ENCODE assay signal across 21 mouse cellular contexts in the genomic region with DNA sequence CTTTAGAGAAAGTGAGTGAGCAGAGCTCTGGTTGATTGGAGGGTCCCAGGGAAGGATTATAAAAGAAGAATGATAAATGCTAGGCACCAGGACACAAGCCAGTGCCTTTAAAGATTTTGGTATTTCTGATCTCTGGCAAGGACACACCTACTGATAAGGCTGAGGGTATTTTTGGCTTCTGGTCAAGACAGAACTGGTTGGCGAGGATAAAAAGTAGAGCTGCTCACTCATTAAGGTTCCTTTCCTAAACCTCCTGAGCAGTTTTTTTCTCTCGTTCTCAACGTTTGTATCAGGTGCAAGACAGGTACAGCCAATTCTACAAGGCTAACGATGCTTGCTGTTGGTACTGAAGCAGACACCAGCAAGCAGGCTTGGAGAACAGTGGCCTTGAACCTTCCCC. TPM values are rescaled to one million over a fixed set of nuclear protein-coding genes. Genes with fewer than 3 reads are reported as not detected.
DNase-seq lines count a peak whose midpoint lies in the region; ATAC-seq lines count a peak whose summit lies in the region.
"Had no signal": no experiment of that assay in that cellular context is flagged by ENCODE, and none has a peak within 500 bp of the region (broad histone marks: within the 10 kb centered on the region; RNA-seq: fewer than 3 reads in every experiment).

No protein-coding gene starts in this region.

- H3K9ac ChIP-seq in hindbrain, embryonic 13.5 days: no peak overlapping the region
- H3K9ac ChIP-seq in midbrain, embryonic 11.5 days (ENCODE audit: low read length): no peak overlapping the region
- 0 out of 2 replicates have a peak overlapping the region, but pooled peaks have one; percentile 3 for H3K9ac ChIP-seq in liver, embryonic 15.5 days
- H3K9ac ChIP-seq: embryonic facial prominence, embryonic 12.5 days; forebrain, embryonic 15.5 days; heart, embryonic 12.5 days; hindbrain, embryonic 12.5 days had no signal

- H3K27ac ChIP-seq in hindbrain, embryonic 10.5 days: 0 out of 2 replicates have a peak overlapping the region, but pooled peaks have one; percentile 23
- H3K27ac ChIP-seq in hindbrain, embryonic 13.5 days: no peak overlapping the region
- H3K27ac ChIP-seq in midbrain, embryonic 10.5 days (replicated peaks): 0 out of 2 replicates have a peak overlapping the region, but pooled peaks have one; percentile 90
- no peak overlapping the region for H3K27ac ChIP-seq in midbrain, embryonic 11.5 days (ENCODE audit: low read depth, low read length)
- no peak overlapping the region for H3K27ac ChIP-seq in liver, embryonic 15.5 days (replicated peaks)
- H3K27ac ChIP-seq: embryonic facial prominence, embryonic 12.5 days; hindbrain, embryonic 12.5 days; hindbrain, postnatal 0 days had no signal

- no peaks in the 10 kb centered on the region for H3K27me3 ChIP-seq in hindbrain, embryonic 10.5 days (ENCODE audit: insufficient read depth, poor library complexity, severe bottlenecking)
- no peaks in the 10 kb centered on the region for H3K27me3 ChIP-seq in hindbrain, embryonic 13.5 days
- H3K27me3 ChIP-seq in midbrain, embryonic 10.5 days (ENCODE audit: low read depth, poor library complexity, severe bottlenecking): no peaks in the 10 kb centered on the region
- no peaks in the 10 kb centered on the region for H3K27me3 ChIP-seq in midbrain, embryonic 11.5 days (ENCODE audit: control insufficient read depth, insufficient read depth, low read length)
- peaks cover 10% of the 10 kb centered on the region for H3K27me3 ChIP-seq in liver, embryonic 15.5 days
- H3K27me3 ChIP-seq: embryonic facial prominence, embryonic 12.5 days; forebrain, embryonic 15.5 days; heart, embryonic 12.5 days; hindbrain, embryonic 12.5 days had no signal

- no peaks in the 10 kb centered on the region for H3K9me3 ChIP-seq in hindbrain, embryonic 10.5 days
- H3K9me3 ChIP-seq in hindbrain, embryonic 13.5 days: no peaks in the 10 kb centered on the region
- no peaks in the 10 kb centered on the region for H3K9me3 ChIP-seq in midbrain, embryonic 10.5 days (replicated peaks)
- no peaks in the 10 kb centered on the region for H3K9me3 ChIP-seq in midbrain, embryonic 11.5 days (ENCODE audit: control insufficient read depth, low read length)
- no peaks in the 10 kb centered on the region for H3K9me3 ChIP-seq in liver, embryonic 15.5 days (replicated peaks)
- H3K9me3 ChIP-seq: embryonic facial prominence, embryonic 12.5 days; forebrain, embryonic 15.5 days; heart, embryonic 12.5 days; hindbrain, embryonic 12.5 days had no signal

- H3K36me3 ChIP-seq in hindbrain, embryonic 10.5 days: no peaks in the 10 kb centered on the region
- no peaks in the 10 kb centered on the region for H3K36me3 ChIP-seq in hindbrain, embryonic 13.5 days
- no peaks in the 10 kb centered on the region for H3K36me3 ChIP-seq in midbrain, embryonic 10.5 days
- no peaks in the 10 kb centered on the region for H3K36me3 ChIP-seq in midbrain, embryonic 11.5 days (ENCODE audit: control insufficient read depth, insufficient read depth, low read length)
- H3K36me3 ChIP-seq in liver, embryonic 15.5 days (replicated peaks): no peaks in the 10 kb centered on the region
- H3K36me3 ChIP-seq: embryonic facial prominence, embryonic 12.5 days; forebrain, embryonic 15.5 days; heart, embryonic 12.5 days; hindbrain, embryonic 12.5 days had no signal

- no peak overlapping the region for H3K4me3 ChIP-seq in hindbrain, embryonic 10.5 days
- H3K4me3 ChIP-seq in hindbrain, embryonic 13.5 days: no peak overlapping the region
- no peak overlapping the region for H3K4me3 ChIP-seq in midbrain, embryonic 10.5 days
- H3K4me3 ChIP-seq in midbrain, embryonic 11.5 days (ENCODE audit: low read depth, low read length): no peak overlapping the region
- no peak overlapping the region for H3K4me3 ChIP-seq in liver, embryonic 15.5 days (replicated peaks)
- H3K4me3 ChIP-seq: embryonic facial prominence, embryonic 12.5 days; forebrain, embryonic 15.5 days; heart, embryonic 12.5 days; hindbrain, embryonic 12.5 days had no signal

- WGBS in hindbrain, embryonic 10.5 days: 89% methylated on average over 4 of the region's 4 CpGs
- WGBS in hindbrain, embryonic 13.5 days: 94% methylated on average over 4 of the region's 4 CpGs
- WGBS in midbrain, embryonic 10.5 days: 90% methylated on average over 4 of the region's 4 CpGs
- 95% methylated on average over 4 of the region's 4 CpGs for WGBS in midbrain, embryonic 11.5 days
- WGBS in liver, embryonic 15.5 days (ENCODE audit: insufficient replicate concordance): 22% methylated on average over 4 of the region's 4 CpGs

- no peak for DNase-seq in hindbrain, embryonic 10.5 days (ENCODE audit: low spot score)
- DNase-seq in midbrain, embryonic 10.5 days (ENCODE audit: low spot score): no peak
- no peak for DNase-seq in midbrain, embryonic 11.5 days (ENCODE audit: low spot score, missing footprints)
- no peak for DNase-seq in heart, adult 9 months (ENCODE audit: low spot score in 2 of 2)
- no peak for DNase-seq in left cerebral cortex, adult 9 months (ENCODE audit: low spot score in 2 of 2)
- DNase-seq: adrenal gland, postnatal 10 days; cerebellum, adult 11 months; cerebellum, adult 8-10 months; cerebellum, postnatal 14 days; embryo, embryonic 11 days; gastrocnemius, postnatal 36 days; heart, adult 18-20 months had no signal

- no peak for ATAC-seq in hindbrain, embryonic 13.5 days (ENCODE audit: low FRiP score)
- no peak for ATAC-seq in midbrain, embryonic 11.5 days (ENCODE audit: low FRiP score)
- ATAC-seq in liver, embryonic 15.5 days (ENCODE audit: insufficient read depth): no peak
- ATAC-seq in megakaryocyte-erythroid progenitor cell, adult 5-6 weeks (replicated peaks; ENCODE audit: low FRiP score, low TSS enrichment, poor library complexity, severe bottlenecking): peak; percentile 74
- ATAC-seq: forebrain, embryonic 15.5 days; hindbrain, postnatal 0 days had no signal

- H3K4me1 ChIP-seq in hindbrain, embryonic 10.5 days (replicated peaks): peaks cover 36% of the 10 kb centered on the region
- H3K4me1 ChIP-seq in hindbrain, embryonic 13.5 days (replicated peaks): peaks cover 28% of the 10 kb centered on the region
- peaks cover 41% of the 10 kb centered on the region for H3K4me1 ChIP-seq in midbrain, embryonic 10.5 days
- peaks cover 11% of the 10 kb centered on the region for H3K4me1 ChIP-seq in midbrain, embryonic 11.5 days (ENCODE audit: control insufficient read depth, insufficient read depth, low read length)
- H3K4me1 ChIP-seq in liver, embryonic 15.5 days (replicated peaks): peaks cover 35% of the 10 kb centered on the region
- H3K4me1 ChIP-seq: embryonic facial prominence, embryonic 12.5 days had no signal

- no peak overlapping the region for H3K4me2 ChIP-seq in hindbrain, embryonic 13.5 days
- no peak overlapping the region for H3K4me2 ChIP-seq in midbrain, embryonic 11.5 days
- no peak overlapping the region for H3K4me2 ChIP-seq in liver, embryonic 15.5 days
- H3K4me2 ChIP-seq: embryonic facial prominence, embryonic 12.5 days; forebrain, embryonic 15.5 days; heart, embryonic 12.5 days; hindbrain, embryonic 12.5 days had no signal

RNA-seq across cellular contexts. Expression of a gene that starts 38.7 kb away (rescaled TPM):
- polyA plus RNA-seq in hindbrain, embryonic 10.5 days (2016; fragmentation: Nextera tagmentation; extraction: Ambion mirVana): 16.2 and 19.8 TPM in 2 replicates
- polyA plus RNA-seq in hindbrain, embryonic 13.5 days (2015; fragmentation: Nextera tagmentation; extraction: Ambion mirVana): 13.4 and 14.1 TPM in 2 replicates
- 19.7 and 22.4 TPM in 2 replicates for polyA plus RNA-seq in midbrain, embryonic 10.5 days (2016; fragmentation: Nextera tagmentation; extraction: Ambion mirVana)
- polyA plus RNA-seq in midbrain, embryonic 11.5 days (2014; fragmentation: Nextera tagmentation; extraction: Ambion mirVana): 10.8 and 13.2 TPM in 2 replicates
- 5.1 and 5.8 TPM in 2 replicates for polyA plus RNA-seq in liver, embryonic 15.5 days (2015; fragmentation: Nextera tagmentation; extraction: Ambion mirVana)
- total RNA-seq in megakaryocyte-erythroid progenitor cell, adult 5-6 weeks (2014; fragmentation: Nextera tagmentation): 0.92 and 1.8 TPM in 2 replicates
- total RNA-seq in megakaryocyte-erythroid progenitor cell, adult 5-6 weeks (2017): 0.23 and 0.72 TPM in 2 replicates
- total RNA-seq: CH12.LX had no signal

Comparison
In these comparisons a context has a peak if more than half of its experiments do, and no peak if none do; other contexts are left out.
1. H3K27ac ChIP-seq: peak in hindbrain, embryonic 10.5 days (single experiment) and midbrain, embryonic 10.5 days (single experiment); none in hindbrain, embryonic 13.5 days (single experiment), midbrain, embryonic 11.5 days (single experiment) and liver, embryonic 15.5 days (single experiment).